Mouse (Mus musculus) hindbrain, embryonic 10.5 days (tissue): ENCODE measurements around the gene Fam163b. TPM values are rescaled to one million over a fixed set of nuclear protein-coding genes. Genes with fewer than 3 reads are reported as not detected.

Source experiments
- DNase-seq: peaks from one replicate; pipeline ENCODE4 v3.0.0-alpha.2; 2017; ENCODE audit warnings: low spot score
- H3K27ac ChIP-seq: fragments of 300-500 bp; sonication (generic); 2 replicates; pipeline ENCODE4 v1.5.1; 2016; ENCODE audit warnings: mild to moderate bottlenecking, moderate library complexity
- H3K27me3 ChIP-seq: fragments of 300-500 bp; sonication (generic); 2 replicates; pipeline ENCODE4 v1.6.1; 2016; ENCODE audit warnings: mild to moderate bottlenecking; ENCODE audit not compliant: poor library complexity, insufficient read depth, severe bottlenecking
- H3K36me3 ChIP-seq: fragments of 300-500 bp; sonication (generic); 2 replicates; pipeline ENCODE4 v1.6.1; 2016; ENCODE audit warnings: mild to moderate bottlenecking, moderate library complexity
- H3K4me1 ChIP-seq: fragments of 300-500 bp; sonication (generic); replicated peaks from 2 replicates; pipeline ENCODE4 v1.6.1; 2016; ENCODE audit warnings: mild to moderate bottlenecking
- H3K4me3 ChIP-seq: fragments of 300-500 bp; sonication (generic); 2 replicates; pipeline ENCODE4 v1.5.1; 2016; ENCODE audit warnings: mild to moderate bottlenecking, moderate library complexity
- H3K9me3 ChIP-seq: fragments of 300-500 bp; sonication (generic); 2 replicates; pipeline ENCODE4 v1.6.1; 2016; ENCODE audit warnings: mild to moderate bottlenecking, moderate library complexity
- WGBS: fragments of 180-500 bp; shearing (Covaris S2); methylation state at CpG from one replicate; pipeline ENCODE4 v1.1.7; 2016; 5-methylcytosine and 5-hydroxymethylcytosine counted together
- polyA plus RNA-seq: library from polyadenylated mRNA; unstranded; fragments of >200 nt; fragmentation: Nextera tagmentation; extraction: Ambion mirVana; gene quantifications from 2 replicates; pipeline ENCODE4 v1.2.1, GENCODE M21; 2016

The Fam163b gene
- polyA plus RNA-seq, 1 experiment from 2014 or later: 0.26 TPM

- no peaks in the 10 kb centered on the region for H3K36me3 ChIP-seq
- peaks cover 37% of the 10 kb centered on the region for H3K4me1 ChIP-seq
- DNase-seq: no peak
- 0 out of 2 replicates have a peak overlapping the region, but pooled peaks have one; percentile 35 for H3K27ac ChIP-seq
- peaks cover 5% of the 10 kb centered on the region; the same call in 1 of the 2 replicates for H3K27me3 ChIP-seq
- WGBS: 76% methylated on average over 11 of the region's 11 CpGs
- H3K9me3 ChIP-seq: no peaks in the 10 kb centered on the region
- no peak overlapping the region for H3K4me3 ChIP-seq
Observed at GRCm38 (mm10) chr2:27162656-27163055, 20.4 kb upstream of the Fam163b start.

- no peak for DNase-seq
- Histone ChIP-seq H3K36me3 (no peaks in the 10 kb centered on the region), H3K4me3 (no peak overlapping the region), H3K27ac (no peak overlapping the region), H3K9me3 (no peaks in the 10 kb centered on the region), H3K27me3 (0 out of 2 replicates have a peak, but pooled peaks cover 5% of the 10 kb centered on the region), H3K4me1 (peaks cover 31% of the 10 kb centered on the region)
- WGBS: 88% methylated on average over 2 of the region's 2 CpGs
Observed at GRCm38 (mm10) chr2:27161526-27161925, 19.2 kb upstream of the Fam163b start.

- 76% methylated on average over 6 of the region's 6 CpGs for WGBS
- no peak for DNase-seq
- no peak overlapping the region for H3K4me3 ChIP-seq
- no peaks in the 10 kb centered on the region for H3K36me3 ChIP-seq
- H3K9me3 ChIP-seq: no peaks in the 10 kb centered on the region
- H3K27me3 ChIP-seq: no peaks in the 10 kb centered on the region
- peaks cover 31% of the 10 kb centered on the region for H3K4me1 ChIP-seq
- no peak overlapping the region for H3K27ac ChIP-seq
Observed at GRCm38 (mm10) chr2:27156596-27156995, 14.3 kb upstream of the Fam163b start.

GRCm38 (mm10) chr2:27154466-27155185 lies 12.3 kb upstream of the Fam163b start:
- H3K27me3 ChIP-seq: no peaks in the 10 kb centered on the region
- H3K4me1 ChIP-seq: peaks cover 33% of the 10 kb centered on the region
- no peaks in the 10 kb centered on the region for H3K9me3 ChIP-seq
- H3K4me3 ChIP-seq: no peak overlapping the region
- whole genome bisulfite sequencing: 86% methylated on average over 10 of the region's 10 CpGs
- no peak for DNase-seq
- H3K27ac ChIP-seq: no peak overlapping the region
- no peaks in the 10 kb centered on the region for H3K36me3 ChIP-seq

GRCm38 (mm10) chr2:27149457-27149856 lies 7.2 kb upstream of the Fam163b start:
- Histone ChIP-seq H3K9me3 (no peaks in the 10 kb centered on the region), H3K4me3 (no peak overlapping the region), H3K27me3 (no peaks in the 10 kb centered on the region), H3K4me1 (peaks cover 37% of the 10 kb centered on the region), H3K27ac (peak overlapping the region; percentile 51; the same call in 1 of the 2 replicates), H3K36me3 (no peaks in the 10 kb centered on the region)
- 4% methylated on average over 2 of the region's 2 CpGs for WGBS
- DNase-seq: no peak

GRCm38 (mm10) chr2:27146840-27147239 lies 4.5 kb upstream of the Fam163b start:
- DNase-seq: no peak
- 86% methylated on average over 6 of the region's 6 CpGs for WGBS
- no peaks in the 10 kb centered on the region for H3K9me3 ChIP-seq
- no peak overlapping the region for H3K27ac ChIP-seq
- no peaks in the 10 kb centered on the region for H3K36me3 ChIP-seq
- peaks cover 20% of the 10 kb centered on the region for H3K27me3 ChIP-seq
- peaks cover 39% of the 10 kb centered on the region for H3K4me1 ChIP-seq
- no peak overlapping the region for H3K4me3 ChIP-seq

GRCm38 (mm10) chr2:27144957-27145356 lies 2.7 kb upstream of the Fam163b start:
- Histone ChIP-seq H3K27me3 (peaks cover 39% of the 10 kb centered on the region), H3K4me1 (peaks cover 40% of the 10 kb centered on the region), H3K36me3 (no peaks in the 10 kb centered on the region), H3K4me3 (no peak overlapping the region), H3K9me3 (no peaks in the 10 kb centered on the region), H3K27ac (no peak overlapping the region)
- WGBS: 81% methylated on average over 2 of the region's 2 CpGs
- no peak for DNase-seq

- Histone ChIP-seq H3K4me1 (peaks cover 12% of the 10 kb centered on the region), H3K9me3 (no peaks in the 10 kb centered on the region), H3K4me3 (no peak overlapping the region), H3K36me3 (no peaks in the 10 kb centered on the region), H3K27me3 (peaks cover 50% of the 10 kb centered on the region), H3K27ac (no peak overlapping the region)
- DNase-seq: no peak
- WGBS: 65% methylated on average over 4 of the region's 4 CpGs
Observed at GRCm38 (mm10) chr2:27138356-27138755, 3.9 kb downstream of the Fam163b start.

GRCm38 (mm10) chr2:27136789-27137188 lies 5.5 kb downstream of the Fam163b start:
- Histone ChIP-seq H3K36me3 (no peaks in the 10 kb centered on the region), H3K4me3 (no peak overlapping the region), H3K9me3 (no peaks in the 10 kb centered on the region), H3K4me1 (peaks cover 2% of the 10 kb centered on the region), H3K27ac (no peak overlapping the region), H3K27me3 (peaks cover 35% of the 10 kb centered on the region)
- 70% methylated on average over 1 of the region's 1 CpGs for WGBS
- no peak for DNase-seq

GRCm38 (mm10) chr2:27136336-27136735 lies 6.0 kb downstream of the Fam163b start:
- H3K4me1 ChIP-seq: no peaks in the 10 kb centered on the region
- DNase-seq: no peak
- 76% methylated on average over 3 of the region's 3 CpGs for WGBS
- no peaks in the 10 kb centered on the region for H3K9me3 ChIP-seq
- H3K4me3 ChIP-seq: no peak overlapping the region
- no peaks in the 10 kb centered on the region for H3K36me3 ChIP-seq
- H3K27me3 ChIP-seq: peaks cover 31% of the 10 kb centered on the region
- no peak overlapping the region for H3K27ac ChIP-seq

GRCm38 (mm10) chr2:27135935-27136334 lies 6.4 kb downstream of the Fam163b start:
- H3K9me3 ChIP-seq: no peaks in the 10 kb centered on the region
- no peak for DNase-seq
- H3K27me3 ChIP-seq: peaks cover 27% of the 10 kb centered on the region
- WGBS: 85% methylated on average over 5 of the region's 5 CpGs
- no peaks in the 10 kb centered on the region for H3K36me3 ChIP-seq
- H3K4me1 ChIP-seq: no peaks in the 10 kb centered on the region
- H3K27ac ChIP-seq: no peak overlapping the region
- H3K4me3 ChIP-seq: no peak overlapping the region

- peaks cover 3% of the 10 kb centered on the region; the same call in 1 of the 2 replicates for H3K9me3 ChIP-seq
- peaks cover 4% of the 10 kb centered on the region; the same call in 1 of the 2 replicates for H3K4me1 ChIP-seq
- WGBS: 71% methylated on average over 3 of the region's 3 CpGs
- no peak overlapping the region for H3K4me3 ChIP-seq
- 0 out of 2 replicates have a peak overlapping the region, but pooled peaks have one; percentile 16 for H3K27ac ChIP-seq
- H3K36me3 ChIP-seq: no peaks in the 10 kb centered on the region
- peaks cover 9% of the 10 kb centered on the region for H3K27me3 ChIP-seq
- no peak for DNase-seq
Observed at GRCm38 (mm10) chr2:27128990-27129389, 13.3 kb downstream of the Fam163b start.

- Histone ChIP-seq H3K36me3 (no peaks in the 10 kb centered on the region), H3K4me1 (peaks cover 26% of the 10 kb centered on the region), H3K27me3 (peaks cover 16% of the 10 kb centered on the region), H3K27ac (no peak overlapping the region), H3K4me3 (no peak overlapping the region), H3K9me3 (peaks cover 3% of the 10 kb centered on the region; the same call in 1 of the 2 replicates)
- no peak for DNase-seq
- WGBS: 48% methylated on average over 4 of the region's 4 CpGs
Observed at GRCm38 (mm10) chr2:27126496-27126895, 15.8 kb downstream of the Fam163b start.
